Mouse (Mus musculus): ENCODE results near the gene Thsd7a.
A peak's percentile ranks its signal among the peaks of the same experiment; 100 is the strongest.

Gene Thsd7a

GRCm38 (mm10) chr6:12381136-12381778 is 368.0 kb downstream of the Thsd7a start:
- peak; percentile 21 for DNase-seq

DNA sequence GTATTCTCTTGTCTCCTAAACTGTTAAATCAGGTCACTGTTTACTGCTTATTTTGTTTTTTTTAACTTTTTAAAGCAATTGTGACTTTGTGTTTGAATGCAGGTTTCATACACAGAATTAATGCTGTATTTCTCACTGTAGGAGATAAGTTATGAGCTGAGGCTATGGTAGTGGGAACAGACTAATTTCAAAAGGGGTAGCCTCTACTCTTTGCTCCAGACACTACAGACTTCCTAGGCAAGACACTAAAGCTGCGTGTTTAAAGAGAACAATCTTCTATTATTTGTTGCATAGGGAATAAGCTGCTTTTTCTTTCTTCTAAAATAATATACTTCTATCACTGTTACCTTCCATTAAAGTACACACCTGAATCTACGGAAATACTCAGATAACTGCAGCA is 368.5 kb downstream of the Thsd7a start:
- DNase-seq = no peak

- DNase-seq = no peak
Observed at GRCm38 (mm10) chr6:12358737-12359136, 390.5 kb downstream of the Thsd7a start.

GRCm38 (mm10) chr6:12353573-12353972 is 395.6 kb downstream of the Thsd7a start:
- no peak for DNase-seq

- DNase-seq = no peak
Observed at GRCm38 (mm10) chr6:12352165-12352719, 397.0 kb downstream of the Thsd7a start.

GRCm38 (mm10) chr6:12350753-12351152 is 398.5 kb downstream of the Thsd7a start:
- peak; percentile 10 for DNase-seq

- no peak for DNase-seq
Observed at GRCm38 (mm10) chr6:12349105-12349759, 400.0 kb downstream of the Thsd7a start.

GRCm38 (mm10) chr6:12348667-12349066 is 400.5 kb downstream of the Thsd7a start:
- DNase-seq = no peak

- no peak for DNase-seq
Observed at GRCm38 (mm10) chr6:12336590-12337584, 412.3 kb downstream of the Thsd7a start.

DNA sequence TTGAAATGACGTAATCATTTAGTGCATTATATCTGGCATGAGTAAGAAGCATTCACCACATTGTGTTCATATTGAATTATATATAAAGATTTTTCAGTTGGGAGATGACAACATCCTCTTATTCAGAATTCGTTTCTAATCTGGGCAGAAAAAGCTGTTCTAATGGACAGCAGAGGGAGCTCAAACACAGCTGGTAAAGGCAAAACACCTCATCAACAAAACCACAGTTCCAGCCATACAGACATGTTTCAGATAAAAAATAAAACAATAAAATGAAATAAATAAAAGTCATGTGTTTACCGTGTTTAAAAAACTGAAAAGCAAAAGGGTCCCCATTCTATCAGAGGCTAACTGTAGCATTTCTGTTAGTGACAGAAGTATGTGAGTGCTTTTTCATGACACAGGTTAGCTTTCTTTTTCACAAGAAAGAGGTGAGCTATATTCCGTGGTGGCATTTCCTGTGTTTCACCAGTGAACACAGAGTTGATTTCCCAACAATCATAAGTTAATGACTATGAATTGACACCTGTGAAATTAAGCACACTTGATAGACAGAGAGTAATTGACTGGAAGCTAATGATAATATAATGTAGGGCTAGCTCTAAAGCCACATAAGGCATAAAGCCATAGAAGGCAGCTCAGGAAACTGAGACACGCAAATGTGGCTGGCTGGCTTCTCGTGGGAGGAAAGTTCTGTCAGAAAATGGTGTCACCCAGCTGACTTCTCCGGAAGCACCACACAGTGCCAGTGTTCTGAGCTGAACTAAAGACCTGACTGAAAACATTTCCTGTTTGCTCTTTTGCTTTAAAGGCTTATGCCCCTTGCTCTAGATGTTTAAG is 433.9 kb downstream of the Thsd7a start:
- DNase-seq = peak; percentile 15

GRCm38 (mm10) chr6:12307502-12307901 is 441.7 kb downstream of the Thsd7a start:
- no peak for DNase-seq

DNA sequence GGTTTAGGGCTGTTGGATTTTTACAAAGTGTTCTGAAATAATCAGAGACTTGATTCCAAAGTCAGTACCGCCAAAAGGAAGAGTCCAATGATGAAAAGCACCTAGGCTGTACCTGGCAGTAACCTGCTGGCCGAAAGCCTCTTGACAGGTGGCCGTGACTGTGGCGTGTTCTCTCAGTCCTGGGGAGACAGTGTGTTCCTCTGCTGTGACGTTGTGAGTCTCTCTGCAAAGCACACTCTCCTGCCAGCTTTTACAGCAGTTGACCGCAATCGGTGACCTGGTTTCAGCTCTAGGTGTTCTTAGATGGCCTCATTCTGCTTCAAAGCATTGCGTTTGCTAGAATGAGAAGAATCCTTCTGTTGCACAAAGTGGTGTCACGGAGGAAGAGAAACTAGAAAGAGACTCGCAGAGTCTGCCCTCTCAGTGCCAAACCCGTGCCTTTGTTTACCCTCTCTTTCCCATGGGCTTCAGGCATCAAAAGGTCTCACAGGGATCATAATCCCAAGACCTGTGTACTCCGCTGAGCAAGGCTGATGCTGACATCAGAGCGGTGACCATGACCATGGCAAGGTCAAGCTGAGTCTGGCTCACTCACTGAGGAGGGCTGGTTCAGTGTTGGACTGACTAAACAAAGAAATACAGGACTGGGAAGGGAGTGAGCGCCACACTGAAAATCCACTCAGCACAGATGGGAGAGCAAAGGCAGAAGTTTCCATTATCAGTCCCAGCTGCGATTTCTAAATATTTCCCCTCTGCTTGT is 486.4 kb downstream of the Thsd7a start:
- DNase-seq = no peak

Data from kidney, postnatal 14 days (tissue).